Mouse (Mus musculus) bone marrow macrophage, adult 2 months (primary cell): ENCODE results near the gene Vdr.

Experiments
- CTCF ChIP-seq: IDR thresholded peaks from 2 replicates; pipeline ENCODE4 v1.5.1; 2012; ENCODE audit warnings: low read depth, mild to moderate bottlenecking, low read length, moderate library complexity
- POLR2A ChIP-seq: IDR thresholded peaks from 2 replicates; pipeline ENCODE4 v1.6.1; 2012; ENCODE audit warnings: mild to moderate bottlenecking, low read depth, low read length, borderline replicate concordance

DNA sequence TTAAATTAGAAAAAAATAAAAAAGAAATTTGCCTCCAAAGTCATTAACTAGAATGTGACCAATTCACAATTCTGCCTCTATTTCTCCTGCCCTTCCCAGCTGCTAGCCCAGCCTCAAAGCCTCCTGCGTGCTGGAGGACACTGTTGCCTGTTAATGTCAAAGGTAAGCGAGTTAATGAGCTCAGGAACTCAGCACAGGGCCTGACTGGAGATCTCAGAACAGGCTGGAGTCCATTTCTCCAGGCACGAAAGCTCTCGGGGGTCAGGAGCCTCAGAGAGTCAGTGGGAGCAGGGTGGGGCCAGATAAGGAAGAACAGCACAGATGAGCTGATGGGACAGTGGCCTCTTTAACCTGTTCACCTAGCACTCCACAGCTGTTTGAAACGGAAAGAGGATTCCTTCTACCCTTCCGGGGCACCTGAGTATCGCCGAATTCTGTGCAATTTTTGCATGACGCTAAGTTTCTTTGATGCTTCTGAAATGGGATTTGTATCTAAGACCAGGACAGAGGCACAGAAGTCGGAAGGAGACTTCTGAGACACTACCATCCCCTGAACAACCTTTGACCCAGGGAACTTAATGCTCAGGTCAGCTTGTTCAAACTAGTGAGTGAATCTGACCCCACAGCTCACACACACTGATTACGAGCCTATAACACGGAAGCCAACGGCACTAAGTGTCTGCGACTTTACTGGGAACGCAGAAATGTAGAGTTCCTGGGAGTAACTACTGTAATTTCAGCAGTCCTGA is 7.0 kb downstream of the Vdr start:
- TF ChIP-seq CTCF (no peak), POLR2A (no peak)
